Mouse (Mus musculus) urinary bladder, adult 2 months (tissue): ENCODE measurements around the gene Gm17364. TPM values are rescaled to one million over a fixed set of nuclear protein-coding genes. Genes with fewer than 3 reads are reported as not detected.
A peak's percentile ranks its signal among the peaks of the same experiment; 100 is the strongest.
"Not testable (repeated sequence)": the region's sequence is repeated elsewhere in the genome, so short reads cannot be mapped to it uniquely, and the experiment has no call there.

ENCODE experiments used
- DNase-seq: peaks from one replicate; pipeline ENCODE4 v3.0.0; 2022; ENCODE audit warnings: low spot score
- polyA plus RNA-seq: library from polyadenylated mRNA; depleted of rRNA; stranded (reverse); fragments of >200 nt; gene quantifications from 2 replicates; pipeline ENCODE4 v1.2.3, GENCODE M21; 2012; rRNA removed

Gene Gm17364
- polyA plus RNA-seq, result not detected in 2 replicates

DNA sequence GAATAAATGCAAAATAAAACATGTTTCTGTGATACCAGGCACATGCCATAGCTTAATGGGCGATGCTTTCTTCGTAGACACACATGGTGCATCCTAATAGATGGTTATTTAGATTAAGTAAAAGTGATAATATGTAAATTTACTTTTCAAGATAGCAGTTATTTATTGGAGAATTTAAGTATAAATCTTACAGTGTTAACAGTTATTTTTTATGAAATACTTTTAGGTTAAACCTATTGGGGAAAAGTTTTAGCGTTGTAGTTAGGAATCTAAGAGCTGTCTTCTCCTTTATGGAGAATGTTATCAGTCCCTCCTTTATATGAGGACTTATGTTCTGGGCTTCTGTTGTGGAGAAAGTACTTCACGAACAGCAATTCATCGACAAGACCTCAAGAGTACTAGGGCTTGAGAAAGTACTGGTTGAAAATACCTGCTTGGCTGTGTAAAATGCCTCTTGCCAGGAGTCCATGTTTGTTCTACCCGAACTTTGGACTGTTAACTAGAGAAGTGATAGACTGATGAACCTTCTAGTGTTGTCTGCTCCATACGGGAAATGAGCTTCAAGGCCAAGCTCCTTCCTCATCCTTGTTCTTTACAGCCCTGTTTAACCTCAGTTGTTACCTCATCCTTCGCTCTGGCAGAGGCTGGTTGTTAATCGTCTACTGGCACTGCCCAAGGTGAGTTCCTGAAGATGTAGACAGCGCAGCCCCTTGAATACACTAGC is at the start of gene Gm17364:
Gm17364 (minus strand) TSS at position 51 of the 724 bp plus-strand sequence.
- no peak for DNase-seq

DNA sequence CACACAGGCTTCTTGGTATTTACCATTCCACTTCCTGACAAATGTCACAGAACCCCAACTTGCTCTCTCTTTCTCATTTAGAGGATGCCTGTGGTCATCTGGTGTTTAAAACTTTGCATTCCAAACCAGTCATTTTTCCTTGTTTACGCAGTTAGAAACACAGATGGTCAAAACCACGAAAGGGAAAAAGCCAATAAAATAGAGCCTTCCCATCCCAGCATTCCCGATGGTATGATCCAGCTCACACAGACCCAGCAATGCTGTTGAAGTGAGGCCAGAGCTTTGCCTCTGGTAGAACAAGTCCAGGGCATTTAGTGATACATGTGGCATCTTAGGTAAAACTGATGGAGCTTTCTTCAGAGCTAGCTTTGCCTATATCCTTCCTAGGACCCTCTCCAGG is 47.7 kb upstream of the Gm17364 start:
- no peak for DNase-seq

GRCm38 (mm10) chr13:41320749-41321148 is 47.0 kb upstream of the Gm17364 start:
- DNase-seq, result no peak

- DNase-seq, result peak; percentile 54
Observed at GRCm38 (mm10) chr13:41302716-41303115, 28.9 kb upstream of the Gm17364 start.

DNA sequence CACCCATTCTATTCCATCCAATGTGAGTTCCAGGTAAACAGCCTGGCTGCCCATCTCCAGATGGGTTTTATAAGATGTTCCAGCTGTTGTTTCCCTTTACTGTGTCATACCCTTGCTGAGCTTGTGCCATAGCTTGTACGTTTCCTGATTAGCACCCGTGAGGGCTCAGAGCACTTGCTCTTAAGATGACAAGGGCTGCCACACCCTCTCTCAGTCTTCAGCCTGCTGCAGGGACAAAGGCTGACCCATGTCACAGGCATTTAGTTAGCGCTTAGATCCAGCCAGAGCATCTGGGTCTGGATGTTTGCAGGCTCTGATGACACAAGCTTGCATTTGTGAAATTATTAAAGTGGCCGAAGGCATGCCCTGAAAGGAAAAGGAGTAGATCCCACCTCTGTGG is 26.3 kb upstream of the Gm17364 start:
- no peak for DNase-seq

DNA sequence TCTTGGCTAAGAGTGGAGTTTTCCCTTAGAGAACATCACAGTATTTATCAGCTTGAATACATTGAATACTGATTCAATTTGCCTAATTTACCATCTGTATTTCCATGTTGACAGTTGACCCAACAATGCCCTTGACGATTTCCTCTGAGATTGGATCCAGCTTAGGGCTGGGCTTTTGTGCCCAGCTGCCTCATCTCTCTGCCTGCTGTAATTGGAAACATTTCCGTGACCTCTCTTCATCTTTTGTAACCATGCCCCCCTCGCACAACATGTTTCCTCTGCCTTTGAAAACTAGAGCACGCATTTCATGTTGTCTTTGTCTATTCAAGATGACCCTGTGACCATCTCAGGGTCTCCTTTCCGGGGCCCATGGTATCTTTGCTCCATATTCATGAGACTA is 25.2 kb upstream of the Gm17364 start:
- DNase-seq, result no peak

DNA sequence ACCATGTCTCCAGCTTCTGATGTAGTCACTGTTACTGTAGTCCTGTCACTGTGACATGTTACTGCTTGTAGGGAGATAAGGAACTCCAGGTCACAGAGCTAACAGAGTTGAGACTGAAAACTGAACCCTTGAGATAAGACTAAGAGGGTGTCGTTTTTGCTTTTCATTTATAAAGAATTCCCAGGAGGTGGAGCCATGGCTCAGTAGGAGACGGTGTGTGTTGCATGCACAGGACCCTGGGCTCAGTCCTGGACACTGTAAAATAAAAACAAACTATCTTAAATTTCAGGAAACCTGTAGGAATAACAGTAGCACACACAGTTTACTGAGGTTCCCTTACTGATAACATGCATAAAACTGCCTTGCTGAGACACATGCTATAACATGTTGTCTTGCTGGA is 24.8 kb upstream of the Gm17364 start:
- DNase-seq, result no peak

- DNase-seq, result no peak
Observed at GRCm38 (mm10) chr13:41296396-41296795, 22.6 kb upstream of the Gm17364 start.

DNA sequence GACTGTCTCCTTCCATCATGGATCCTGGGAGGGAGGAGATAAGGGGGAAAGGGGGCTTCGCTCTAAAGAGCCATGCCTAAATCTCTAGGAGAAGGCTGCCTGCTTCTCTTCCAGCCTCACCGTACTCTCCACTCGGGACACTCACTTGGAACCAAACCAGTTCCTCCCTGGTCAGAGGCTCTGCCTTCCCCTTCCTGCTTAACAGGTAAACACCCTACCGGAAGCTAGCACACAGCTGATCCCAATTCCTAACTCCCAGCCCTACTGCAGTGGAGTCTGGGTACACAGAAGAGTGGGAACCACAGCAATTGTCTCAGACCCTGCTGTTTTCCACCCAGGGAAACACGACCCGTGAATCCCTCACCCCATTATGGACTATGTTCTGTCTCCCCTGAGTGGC is 22.1 kb upstream of the Gm17364 start:
- DNase-seq, result no peak

DNA sequence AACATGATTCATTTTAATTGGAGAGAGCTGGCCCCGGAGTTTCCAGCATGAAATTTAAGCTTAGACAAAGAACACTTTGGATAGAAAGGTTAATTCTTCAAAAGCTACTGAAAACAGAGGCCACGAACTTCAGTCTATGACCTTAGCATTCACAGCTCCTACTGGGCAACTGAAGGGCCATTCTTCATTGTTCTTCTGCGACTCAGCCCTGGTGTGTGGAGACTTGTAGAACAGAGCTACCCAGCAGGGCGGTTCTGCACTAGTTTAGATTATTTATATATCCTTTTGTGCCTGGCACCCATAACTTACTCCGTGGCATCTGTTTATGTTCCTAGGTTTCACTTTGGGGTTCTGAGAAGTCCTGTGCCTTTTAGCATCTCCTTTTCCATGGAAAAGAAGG is 19.8 kb upstream of the Gm17364 start:
- no peak for DNase-seq

- DNase-seq, result no peak
Observed at GRCm38 (mm10) chr13:41291466-41291974, 17.7 kb upstream of the Gm17364 start.

GRCm38 (mm10) chr13:41286285-41286684 is 12.5 kb upstream of the Gm17364 start:
- DNase-seq, result no peak

GRCm38 (mm10) chr13:41285448-41285847 is 11.7 kb upstream of the Gm17364 start:
- DNase-seq, result no peak

DNA sequence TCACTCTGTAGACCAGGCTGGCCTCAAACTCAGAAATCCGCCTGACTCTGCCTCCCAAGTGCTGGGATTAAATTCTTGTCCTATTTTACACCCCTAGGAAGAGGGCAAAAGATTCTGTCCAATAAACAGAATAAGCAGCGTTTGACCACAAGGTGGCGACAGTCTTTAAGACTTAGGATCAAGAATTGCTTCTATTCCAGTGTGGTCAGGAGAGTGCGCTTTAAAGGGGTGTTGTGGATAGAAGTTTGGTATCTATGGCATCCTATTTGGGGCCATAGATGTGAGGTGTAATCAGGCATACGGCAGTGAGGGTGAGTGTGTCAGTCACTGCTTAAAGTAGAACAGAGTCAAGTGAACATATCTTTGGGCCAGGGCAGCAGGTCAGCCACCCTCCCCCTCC is 9.5 kb upstream of the Gm17364 start:
- DNase-seq, result no peak

- DNase-seq, result no peak
Observed at GRCm38 (mm10) chr13:41280696-41281095, 6.9 kb upstream of the Gm17364 start.

- DNase-seq, result no peak
Observed at GRCm38 (mm10) chr13:41267827-41268408, 5.9 kb downstream of the Gm17364 start.

- DNase-seq, result no peak
Observed at GRCm38 (mm10) chr13:41263304-41264006, 10.3 kb downstream of the Gm17364 start.

GRCm38 (mm10) chr13:41261617-41262016 is 12.2 kb downstream of the Gm17364 start:
- DNase-seq, result not testable (repeated sequence)

GRCm38 (mm10) chr13:41257851-41258250 is 15.9 kb downstream of the Gm17364 start:
- DNase-seq, result no peak

DNA sequence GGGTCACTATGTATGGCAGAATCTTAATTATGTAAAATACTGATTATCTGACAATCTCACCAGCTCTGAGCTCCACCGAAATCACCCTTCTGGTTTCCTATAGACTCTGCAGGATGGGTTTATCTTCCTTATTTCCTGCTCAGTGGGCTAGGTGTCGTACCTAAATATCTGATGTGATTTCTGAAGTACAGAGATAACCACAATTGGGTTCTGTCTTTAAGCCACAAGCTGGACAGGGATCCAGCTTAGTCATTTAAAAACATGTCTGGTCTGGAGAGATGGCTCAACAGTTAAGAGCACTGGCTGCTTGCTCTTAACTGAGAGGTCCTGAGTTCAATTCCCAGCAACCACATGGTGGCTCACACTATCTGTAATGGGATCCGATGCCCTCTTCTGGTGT is 16.8 kb downstream of the Gm17364 start:
- DNase-seq, result no peak

- no peak for DNase-seq
Observed at GRCm38 (mm10) chr13:41256126-41256525, 17.7 kb downstream of the Gm17364 start.

DNA sequence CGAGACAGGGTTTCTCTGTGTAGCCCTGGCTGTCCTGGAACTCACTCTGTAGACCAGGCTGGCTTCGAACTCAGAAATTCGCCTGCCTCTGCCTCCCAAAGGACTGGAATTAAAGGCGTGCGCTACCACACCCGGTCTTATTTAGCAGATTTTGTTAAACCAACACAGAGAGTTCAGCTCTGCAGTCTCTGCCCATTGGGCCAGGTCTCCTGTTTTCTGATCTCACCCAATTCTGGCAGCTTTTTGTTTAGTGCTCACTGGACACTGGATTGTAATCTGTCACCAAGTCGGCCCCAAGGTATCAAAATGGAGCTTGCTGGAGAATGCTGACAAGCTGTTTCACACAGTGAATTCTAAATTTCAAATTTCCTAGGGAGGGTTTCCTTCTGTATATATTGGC is 21.0 kb downstream of the Gm17364 start:
- DNase-seq, result no peak

GRCm38 (mm10) chr13:41252141-41252540 is 21.6 kb downstream of the Gm17364 start:
- no peak for DNase-seq
